ENCODE assay signal across 14 mouse cellular contexts in the genomic region with DNA sequence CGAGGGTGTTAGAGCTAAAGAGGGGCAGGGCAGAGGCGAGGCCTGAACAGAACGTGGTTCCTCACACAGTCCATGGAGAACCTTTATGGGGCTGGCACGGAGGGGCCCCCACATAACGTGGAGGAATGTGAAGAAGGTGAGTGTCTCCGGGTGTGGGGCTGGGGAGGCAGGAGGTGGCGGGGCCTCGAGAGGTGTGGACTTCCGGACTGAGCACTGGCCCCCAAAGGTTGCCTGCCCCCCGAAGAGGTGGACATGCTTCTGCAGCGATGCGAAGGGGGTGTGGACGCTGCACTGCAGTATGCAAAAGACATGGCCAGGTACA.
"Had no signal": no experiment of that assay in that cellular context is flagged by ENCODE, and none has a peak within 500 bp of the region (broad histone marks: within the 10 kb centered on the region; RNA-seq: fewer than 3 reads in every experiment).

No protein-coding gene starts in this region.

- H3K9ac ChIP-seq: kidney, embryonic 15.5 days; limb, embryonic 13.5 days; liver, embryonic 14.5 days; midbrain, embryonic 12.5 days; neural tube, embryonic 15.5 days had no signal

- H3K4me2 ChIP-seq: limb, embryonic 13.5 days; midbrain, embryonic 12.5 days; neural tube, embryonic 15.5 days had no signal

- DNase-seq: kidney, adult 2 months; kidney, postnatal 14 days; left cerebral cortex, postnatal 4 days; lung, adult 18-20 months; lung, postnatal 36 days; right cerebral cortex, adult 18-20 months; right cerebral cortex, postnatal 25 days; thymus, adult 18-20 months had no signal

- H3K27ac ChIP-seq: kidney, embryonic 15.5 days; limb, embryonic 13.5 days; liver, embryonic 14.5 days; midbrain, embryonic 12.5 days; neural tube, embryonic 15.5 days had no signal

- H3K9me3 ChIP-seq: kidney, embryonic 15.5 days; limb, embryonic 13.5 days; midbrain, embryonic 12.5 days; neural tube, embryonic 15.5 days had no signal

- H3K4me1 ChIP-seq: neural tube, embryonic 15.5 days had no signal

- H3K4me3 ChIP-seq: kidney, embryonic 15.5 days; limb, embryonic 13.5 days; midbrain, embryonic 12.5 days; neural tube, embryonic 15.5 days had no signal

- ATAC-seq: midbrain, embryonic 16.5 days had no signal

- H3K36me3 ChIP-seq: kidney, embryonic 15.5 days; midbrain, embryonic 12.5 days; neural tube, embryonic 15.5 days had no signal
